Mouse (Mus musculus): ENCODE measurements around the gene Rab4a.

Rab4a gene

DNA sequence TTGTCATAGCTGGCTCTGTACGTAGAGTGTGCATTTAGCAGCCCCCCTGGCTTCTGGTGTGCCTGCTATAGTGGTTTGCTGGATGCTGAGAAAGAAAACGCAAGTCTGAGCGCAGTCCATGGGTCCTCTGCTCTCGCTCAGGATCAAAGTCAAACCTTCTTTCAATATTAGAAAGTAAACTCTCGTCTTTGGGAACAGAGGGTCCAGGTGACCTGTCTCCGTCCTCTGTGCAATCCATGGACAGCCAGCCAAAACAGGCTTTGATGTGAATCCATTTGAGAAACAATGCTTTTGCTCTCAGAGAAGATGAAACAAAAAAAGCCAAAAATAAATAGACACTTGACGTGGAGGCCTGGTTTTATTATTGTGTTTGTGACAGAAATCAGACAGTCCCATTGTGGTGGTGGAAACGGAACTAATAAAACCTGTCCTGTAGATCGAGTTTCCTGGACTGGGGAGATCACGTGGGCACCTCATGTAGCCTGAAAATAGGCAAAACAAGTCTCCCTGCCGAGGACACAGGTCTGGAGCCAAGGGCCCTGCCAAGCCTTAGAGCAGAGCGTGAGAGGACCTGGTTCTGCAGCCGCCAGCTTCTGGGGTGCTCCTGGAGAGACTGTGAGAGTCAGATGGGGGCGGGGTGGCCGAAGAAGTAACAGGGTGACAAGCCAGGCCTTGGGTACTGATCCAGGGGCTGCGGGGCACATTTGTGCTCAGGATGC, 7.5 kb downstream of the Rab4a start:
- no peak for DNase-seq (ENCODE audit: low read depth, low spot score)

DNA sequence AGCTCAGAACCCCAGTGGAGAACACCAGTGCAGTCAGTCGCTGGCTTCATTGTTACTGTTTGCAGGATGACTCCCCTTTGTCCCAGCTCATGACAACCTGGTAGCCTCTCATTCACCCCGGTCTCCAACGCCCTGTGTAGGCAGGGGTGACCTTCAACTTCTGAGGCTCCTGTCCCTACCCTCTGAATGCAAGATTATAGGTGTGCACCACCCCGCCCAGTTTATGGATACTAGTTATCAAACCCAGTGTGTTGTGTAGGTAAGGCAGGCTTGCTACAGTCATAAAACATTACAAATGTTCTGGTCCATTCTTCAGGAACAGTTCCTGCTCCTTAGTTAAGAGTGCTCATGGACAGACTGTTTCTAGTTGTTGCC, 8.1 kb downstream of the Rab4a start:
- no peak for DNase-seq (ENCODE audit: low read depth, low spot score)

DNA sequence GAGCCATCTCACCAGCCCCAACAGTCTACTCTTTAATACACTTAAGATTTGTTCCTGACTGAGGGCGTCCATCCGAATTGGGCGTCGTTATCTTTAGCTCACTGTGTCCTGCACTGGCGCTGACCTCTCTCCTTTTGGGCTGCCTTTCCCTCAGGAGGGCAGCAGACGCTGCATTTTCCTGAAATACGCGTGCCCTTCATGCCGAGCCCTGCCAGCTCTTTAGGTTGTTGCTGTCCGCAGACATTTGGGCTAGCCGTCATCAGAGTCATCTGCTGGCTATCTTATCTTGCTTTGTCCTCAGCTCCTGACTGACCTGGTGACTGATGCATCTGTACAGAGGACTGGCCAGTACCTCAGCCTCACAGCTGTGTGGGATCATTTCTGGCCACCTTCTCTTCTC, 9.5 kb downstream of the Rab4a start:
- DNase-seq (ENCODE audit: low read depth, low spot score), result no peak

DNA sequence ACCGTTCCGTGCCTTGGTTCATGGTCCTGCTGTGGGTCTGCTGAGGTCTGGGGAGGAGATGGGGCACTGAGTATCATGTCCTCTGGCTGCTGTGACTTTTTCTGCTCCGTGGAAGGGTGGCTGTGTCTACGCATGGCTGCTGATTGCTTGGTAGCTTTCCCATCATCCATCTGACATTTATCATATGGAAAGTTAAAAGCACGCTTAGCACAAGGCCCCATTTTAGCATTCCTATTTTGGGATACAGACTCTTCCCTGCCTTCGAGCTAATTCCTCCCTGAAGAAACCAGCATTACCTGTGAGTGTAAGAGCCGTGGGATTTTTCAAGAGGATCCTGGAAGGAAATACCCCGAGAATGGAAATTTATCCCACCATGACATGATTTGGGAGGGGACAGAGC, 11.2 kb downstream of the Rab4a start:
- DNase-seq (ENCODE audit: low read depth, low spot score), result no peak

DNA sequence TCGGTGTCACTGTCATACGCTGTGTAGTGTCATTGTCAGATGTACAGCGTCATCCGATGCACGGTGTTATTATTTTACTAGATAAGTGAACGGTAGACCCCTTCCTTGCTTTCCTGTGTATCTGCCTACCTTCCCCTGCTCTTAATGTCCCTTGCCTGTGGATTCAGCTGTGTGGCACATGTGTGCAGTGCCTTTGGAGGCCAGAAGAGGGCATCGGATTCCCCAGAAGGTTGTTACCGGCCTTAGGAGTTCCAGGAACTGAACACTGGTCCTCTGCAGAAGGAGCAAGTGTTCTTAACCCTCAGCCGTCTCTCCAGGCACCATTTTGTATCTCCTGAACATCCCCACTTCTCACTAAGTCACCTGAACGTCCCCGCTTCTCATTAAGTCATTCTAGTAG, 12.0 kb downstream of the Rab4a start:
- DNase-seq (ENCODE audit: low read depth, low spot score), result no peak

DNA sequence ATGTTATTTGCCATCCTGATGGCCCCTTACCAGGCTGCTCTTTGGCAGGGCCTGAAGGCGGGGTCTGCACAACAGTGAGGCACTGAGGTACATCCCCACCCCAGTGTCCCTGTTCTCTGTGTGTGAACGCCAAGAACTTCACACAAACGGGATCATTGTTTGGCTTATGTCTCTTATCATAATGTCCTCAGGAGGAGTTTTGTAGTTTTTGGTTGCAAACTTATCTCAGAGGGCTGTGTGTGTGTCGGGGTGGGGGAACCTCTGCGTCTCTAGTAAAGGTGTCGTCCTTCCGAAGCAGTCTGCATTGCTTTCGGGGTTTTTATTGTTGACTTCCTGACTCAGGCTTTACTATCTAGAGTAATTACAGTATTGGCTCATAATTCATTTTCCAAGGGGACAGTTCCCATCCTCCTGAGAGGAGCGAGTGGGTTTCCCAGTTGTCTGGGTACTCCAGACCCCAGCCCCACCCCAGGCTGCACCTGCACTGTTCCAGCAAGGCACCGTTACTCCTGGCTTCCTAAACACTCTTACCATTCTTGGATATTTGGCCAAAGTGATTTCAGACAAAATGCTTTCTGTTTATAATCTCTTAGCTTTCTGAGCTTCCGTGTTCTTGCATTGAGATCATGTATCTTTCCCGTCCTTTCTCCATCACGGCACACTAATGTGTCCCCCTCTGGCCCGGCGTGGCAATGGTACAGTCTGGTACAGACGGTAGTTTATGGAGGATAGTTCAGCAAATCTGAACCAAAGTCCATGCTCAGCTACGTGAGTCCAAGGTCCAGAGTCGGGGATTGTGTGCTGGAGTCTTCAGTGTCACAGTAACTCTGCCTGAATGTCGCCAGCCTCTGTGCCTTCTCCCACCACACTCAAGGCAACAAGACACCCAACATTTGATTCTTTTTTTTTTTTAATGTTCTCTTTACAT, 14.2 kb downstream of the Rab4a start:
- no peak for DNase-seq (ENCODE audit: low read depth, low spot score)

DNA sequence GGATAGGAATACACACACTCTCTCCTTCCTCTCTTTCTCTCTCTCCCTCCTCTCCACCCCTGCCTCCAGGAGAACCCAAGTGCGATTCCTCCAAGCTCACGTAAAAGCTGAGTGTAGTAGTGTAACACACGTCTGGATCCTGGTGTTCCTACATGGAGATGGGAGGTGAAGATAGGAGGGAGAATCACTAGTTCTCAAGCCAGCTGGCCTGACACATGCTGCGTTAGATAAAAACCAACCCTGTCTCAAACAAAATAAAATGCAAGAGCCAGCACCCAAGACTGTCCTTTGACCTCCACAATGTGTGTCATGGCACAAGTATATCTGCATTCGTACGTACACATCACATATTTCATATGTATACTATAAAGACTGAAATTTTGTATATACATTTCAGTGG, 15.0 kb downstream of the Rab4a start:
- no peak for DNase-seq (ENCODE audit: low read depth, low spot score)

DNA sequence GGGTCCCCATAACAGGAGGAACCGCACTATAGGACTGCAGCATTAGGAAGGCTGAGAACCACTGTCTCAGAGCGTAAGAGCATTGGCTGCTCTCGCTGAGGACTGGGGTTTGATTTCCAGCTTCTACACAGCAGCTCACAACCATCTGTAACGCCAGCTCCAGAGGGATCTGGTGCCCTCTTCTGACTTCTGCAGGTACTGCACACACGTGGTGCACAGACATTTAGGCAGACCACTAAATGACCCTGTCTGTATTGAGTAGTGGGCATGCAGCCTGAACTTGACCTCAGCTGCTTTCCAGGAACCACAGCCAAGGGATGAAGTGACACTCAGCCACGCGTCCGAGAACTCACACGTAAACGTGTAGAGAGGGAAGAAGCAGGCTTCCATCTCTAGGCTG, 17.3 kb downstream of the Rab4a start:
- DNase-seq (ENCODE audit: low read depth, low spot score), result no peak

DNA sequence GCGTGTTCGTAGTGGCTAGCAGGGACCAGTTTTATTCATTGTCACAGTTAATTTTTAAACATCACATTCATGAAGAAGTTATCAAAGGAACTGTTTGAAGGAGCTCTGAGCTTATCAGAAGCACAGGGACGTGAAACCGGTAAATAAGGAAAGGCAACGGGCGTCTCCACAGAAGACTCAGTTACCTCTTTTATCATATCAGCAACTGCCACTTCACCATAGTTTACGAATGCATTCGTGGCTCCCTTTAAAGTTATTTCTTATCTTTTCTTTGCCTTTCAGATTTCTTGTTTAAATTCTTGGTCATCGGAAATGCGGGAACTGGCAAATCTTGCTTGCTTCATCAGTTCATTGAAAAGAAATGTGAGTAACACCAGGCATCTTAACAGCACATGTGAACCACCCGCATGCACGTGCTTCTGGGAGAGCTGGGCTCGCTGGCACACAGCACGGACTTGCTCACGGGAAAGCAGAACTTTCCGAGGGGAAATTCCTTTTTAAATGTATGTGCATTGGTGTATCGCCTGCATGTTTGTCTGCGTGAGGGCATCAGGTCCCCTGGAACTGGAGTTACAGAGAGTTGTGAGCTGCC, 17.8 kb downstream of the Rab4a start:
- no peak for DNase-seq (ENCODE audit: low read depth, low spot score)

DNA sequence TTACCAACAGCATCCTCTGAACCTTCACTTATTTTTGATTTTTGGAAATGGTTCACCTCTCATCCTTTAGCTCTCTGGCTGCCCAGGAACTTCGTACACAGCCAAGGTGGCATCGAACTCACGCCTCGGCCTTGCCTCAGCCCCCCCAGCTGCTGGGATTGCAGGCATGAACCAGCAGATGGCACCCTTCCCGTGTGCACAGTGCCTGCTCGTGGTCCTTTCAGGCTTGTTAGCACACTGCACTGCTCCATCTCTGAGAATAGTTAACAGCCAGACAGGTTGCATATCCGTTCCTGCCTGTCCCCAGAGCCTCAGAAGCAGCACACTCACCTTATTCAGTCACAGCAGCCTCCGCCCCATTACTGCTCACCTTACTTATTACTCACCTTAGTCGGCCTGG, 20.2 kb downstream of the Rab4a start:
- DNase-seq (ENCODE audit: low read depth, low spot score), result no peak

DNA sequence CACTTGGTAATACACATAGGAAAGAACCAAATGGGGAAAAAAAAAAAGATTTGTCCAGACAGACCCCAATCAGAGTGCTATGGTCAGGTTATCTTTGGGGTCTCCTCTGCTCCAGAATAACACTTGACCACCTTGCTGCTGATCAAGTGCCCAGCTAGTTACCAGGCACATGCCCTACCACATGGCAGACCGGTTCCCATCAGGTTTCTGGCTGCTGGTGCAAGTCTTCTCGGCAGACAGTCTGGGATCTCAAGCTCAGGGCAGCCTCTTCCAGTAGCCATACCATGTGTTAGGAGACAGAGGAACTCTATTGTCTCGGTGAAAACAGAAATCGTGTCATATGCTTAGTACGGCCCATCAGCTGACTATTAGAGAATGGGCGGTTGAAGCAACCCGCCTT, 21.0 kb downstream of the Rab4a start:
- DNase-seq (ENCODE audit: low read depth, low spot score), result no peak

DNA sequence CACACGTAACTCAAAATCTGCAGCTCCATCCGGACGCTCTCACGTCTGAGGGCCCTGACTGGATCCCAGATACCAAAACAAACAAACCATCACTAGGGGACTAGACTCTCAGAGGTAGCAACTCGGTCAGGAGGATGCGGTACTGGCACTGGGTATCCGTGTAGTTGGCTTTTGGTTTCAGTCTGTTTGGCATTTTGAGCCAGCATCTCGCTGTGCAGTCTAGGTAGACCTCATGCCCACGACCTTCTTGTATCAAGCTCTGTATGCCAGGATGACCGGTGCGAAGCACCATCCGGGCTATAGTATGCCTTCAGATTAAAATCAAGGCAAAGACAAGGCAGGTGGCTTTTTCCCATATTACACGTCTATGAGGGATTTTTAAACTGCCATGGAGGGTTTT, 21.7 kb downstream of the Rab4a start:
- DNase-seq (ENCODE audit: low read depth, low spot score), result no peak

DNA sequence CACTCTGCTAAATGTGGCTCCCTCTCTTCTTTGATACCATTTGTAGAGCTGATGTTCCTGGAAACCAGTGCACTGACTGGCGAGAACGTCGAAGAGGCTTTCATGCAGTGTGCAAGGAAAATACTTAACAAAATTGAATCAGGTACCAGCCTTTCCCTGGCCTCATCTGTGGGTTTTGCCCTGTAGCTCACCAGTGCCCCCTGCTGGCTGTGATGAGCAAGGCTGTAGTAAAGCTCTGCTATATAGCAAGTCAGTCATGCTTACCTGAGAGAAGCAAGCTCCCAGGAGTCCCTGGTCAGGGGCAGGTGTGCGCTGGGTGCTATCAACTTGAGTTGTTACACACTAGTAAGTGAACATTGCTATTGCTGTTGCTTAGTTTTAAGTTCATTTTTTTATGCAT, 27.0 kb downstream of the Rab4a start:
- DNase-seq (ENCODE audit: low read depth, low spot score), result no peak

DNA sequence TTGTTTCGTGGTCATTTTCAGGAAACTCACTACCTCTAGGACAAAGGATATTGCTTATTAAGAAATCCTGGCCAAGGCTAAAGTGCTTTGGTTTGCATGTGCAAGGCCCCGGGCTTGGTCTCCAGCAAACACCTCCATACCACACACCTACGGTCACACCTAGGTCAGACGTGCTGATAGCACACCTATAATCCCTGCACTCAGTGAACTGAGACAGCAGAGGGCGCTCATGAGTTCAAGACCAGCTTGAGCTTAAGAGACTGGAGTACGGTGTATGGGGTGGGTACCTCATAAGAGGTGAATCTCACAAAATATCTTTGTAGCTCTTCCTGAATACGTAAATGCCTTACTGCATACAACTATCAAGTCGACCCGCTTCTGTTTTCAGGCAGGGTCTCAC, 29.7 kb downstream of the Rab4a start:
- DNase-seq (ENCODE audit: low read depth, low spot score), result peak; percentile 35

DNA sequence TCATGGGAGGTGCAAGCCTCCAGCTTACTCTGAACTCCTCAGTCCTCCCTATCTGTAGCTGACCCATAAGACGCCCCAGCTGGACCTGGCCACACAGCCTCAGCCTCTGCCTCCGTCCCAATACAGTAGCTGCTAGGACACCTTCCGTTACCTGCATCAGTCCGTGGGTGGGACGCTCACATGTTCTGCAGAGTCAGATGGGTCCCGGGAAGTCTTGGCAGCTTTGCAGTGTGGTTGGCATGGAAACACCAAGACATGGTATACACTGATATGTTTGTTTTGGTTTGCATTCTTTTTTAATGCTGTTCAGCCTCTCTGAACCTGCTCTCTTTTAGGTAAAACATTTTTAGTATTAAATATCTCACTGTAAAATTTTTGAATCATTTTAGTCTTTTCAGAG, 30.6 kb downstream of the Rab4a start:
- no peak for DNase-seq (ENCODE audit: low read depth, low spot score)

DNA sequence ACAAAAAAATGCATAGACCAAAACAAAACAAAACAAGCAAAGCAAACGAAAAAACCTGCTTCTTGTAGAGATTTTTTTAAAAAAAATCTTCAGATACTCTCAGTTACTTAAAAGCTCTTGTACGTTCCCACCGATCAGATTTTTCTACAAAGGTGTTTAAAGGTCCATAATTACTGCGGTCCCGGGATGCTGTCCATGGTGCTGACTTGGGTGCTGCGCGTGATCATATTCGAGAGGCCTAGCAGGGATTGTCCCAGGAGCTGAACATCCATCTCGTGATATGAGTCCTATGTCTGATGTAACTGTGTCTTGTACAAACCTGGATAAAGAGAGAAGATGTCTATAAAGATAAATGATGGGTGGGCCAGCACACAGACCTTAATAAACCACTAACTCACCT, 32.7 kb downstream of the Rab4a start:
- peak; percentile 36 for DNase-seq (ENCODE audit: low read depth, low spot score)

DNA sequence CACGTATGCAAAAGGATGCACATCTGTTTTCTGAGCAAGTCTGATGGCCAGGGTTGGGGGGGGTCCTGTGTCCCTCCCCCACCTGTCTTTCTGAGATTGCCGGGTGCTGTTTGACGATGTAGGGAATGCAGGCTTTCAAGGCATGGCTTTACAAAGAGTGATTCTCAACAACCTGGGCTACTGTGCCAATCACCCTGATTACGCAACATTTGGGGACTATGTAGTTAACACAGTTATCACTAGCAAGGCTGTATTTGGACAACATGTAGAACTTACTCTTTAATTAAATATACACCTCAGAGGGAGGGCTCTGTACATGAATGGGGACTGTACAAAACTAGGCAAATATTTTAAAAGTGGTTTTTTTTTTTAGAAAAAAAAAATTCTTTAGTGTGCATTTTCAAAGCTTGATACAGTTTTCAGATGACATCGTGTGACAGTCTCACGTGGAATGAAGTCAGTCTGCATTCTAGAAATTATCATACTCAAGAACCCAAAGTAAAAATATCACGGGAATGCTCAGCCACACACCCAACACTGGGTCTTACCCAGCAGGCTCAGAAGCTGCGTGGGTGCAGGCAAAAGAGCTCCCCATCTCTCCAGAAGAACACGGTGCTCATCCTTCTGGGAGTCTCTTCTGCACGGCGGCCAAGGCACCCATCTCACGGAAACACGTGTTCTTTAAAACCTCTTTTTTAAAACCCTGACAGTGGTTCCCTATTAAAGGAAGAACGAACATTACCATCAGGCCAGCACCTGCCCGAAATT, 35.0 kb downstream of the Rab4a start:
- no peak for DNase-seq (ENCODE audit: low read depth, low spot score)

DNA sequence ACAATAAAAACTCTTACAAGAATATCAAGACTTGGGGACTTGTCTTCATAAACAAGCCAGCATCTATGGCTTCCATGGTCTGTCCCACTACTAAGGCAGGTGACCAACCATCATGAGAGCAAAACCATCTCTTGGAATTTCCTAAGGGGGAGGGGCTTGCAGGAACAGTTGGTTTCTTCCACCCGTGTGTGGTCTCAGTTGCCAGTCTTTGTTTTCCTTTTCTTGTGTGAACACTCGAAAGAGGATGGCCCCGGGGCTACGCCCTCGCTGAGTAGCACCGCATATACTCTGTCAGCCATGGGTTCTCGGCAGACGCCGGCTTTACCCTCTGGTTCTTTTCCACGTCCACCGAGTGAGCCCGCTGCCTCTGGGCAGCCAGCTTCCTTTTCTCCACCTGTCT, 36.3 kb downstream of the Rab4a start:
- DNase-seq (ENCODE audit: low read depth, low spot score), result no peak

DNA sequence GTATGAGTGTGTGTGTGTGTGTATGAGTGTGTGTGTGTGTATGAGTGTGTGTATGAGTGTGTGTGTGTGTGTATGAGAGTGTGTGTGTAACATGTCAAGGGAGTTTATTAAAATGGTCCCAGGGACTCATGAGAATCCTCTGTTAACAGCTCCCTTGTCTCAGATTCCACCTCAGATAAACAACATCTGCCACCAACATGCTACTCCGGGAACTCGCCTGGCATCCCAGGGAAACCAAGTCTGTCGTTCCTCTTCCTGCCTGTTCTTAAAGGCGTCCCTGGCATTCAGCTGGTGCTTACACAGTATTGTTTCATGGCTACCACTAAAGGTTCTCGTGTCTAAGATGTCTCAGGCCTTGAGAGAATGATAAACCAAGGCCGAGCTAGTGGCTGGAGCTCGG, 38.6 kb downstream of the Rab4a start:
- no peak for DNase-seq (ENCODE audit: low read depth, low spot score)

DNA sequence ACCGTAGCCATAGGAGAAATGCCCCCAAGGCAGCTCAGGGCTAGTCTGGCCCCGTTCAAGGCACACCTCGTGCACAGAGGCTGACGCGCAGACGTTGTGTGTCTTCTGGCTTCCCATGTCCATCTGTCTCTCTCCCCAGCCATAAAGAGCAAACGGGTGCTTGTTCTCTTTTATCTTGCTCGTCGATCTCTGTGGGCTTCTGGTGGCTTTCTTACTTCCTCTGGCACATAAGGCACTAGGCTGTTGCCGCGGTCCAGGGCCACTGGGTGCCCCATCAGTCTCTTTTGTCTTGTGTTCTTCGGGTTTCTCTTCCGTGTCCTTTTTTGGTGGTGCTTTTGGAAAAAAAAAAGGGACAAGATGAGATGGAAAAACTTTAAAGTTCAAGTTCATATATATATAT, 39.3 kb downstream of the Rab4a start:
- no peak for DNase-seq (ENCODE audit: low read depth, low spot score)

DNA sequence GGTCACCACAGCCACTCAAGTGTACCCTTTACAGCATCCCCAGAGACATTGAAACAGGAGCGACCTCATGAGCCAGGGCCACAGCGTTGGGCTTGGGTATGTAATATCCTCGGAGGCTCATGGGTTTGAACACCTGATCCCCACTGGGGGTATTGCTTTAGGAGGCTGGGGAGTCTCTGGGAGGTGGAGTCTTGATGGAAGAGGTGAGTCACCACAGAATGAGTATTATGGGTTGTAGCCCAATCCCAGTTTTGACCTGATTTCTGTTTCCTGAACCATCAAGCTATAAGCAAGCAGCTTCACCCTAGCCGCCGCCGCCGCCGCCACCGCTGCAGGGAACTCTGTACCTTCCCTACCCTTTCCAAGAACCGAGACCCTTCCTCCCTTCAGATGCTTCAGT, 40.2 kb downstream of the Rab4a start:
- DNase-seq (ENCODE audit: low read depth, low spot score), result no peak

DNA sequence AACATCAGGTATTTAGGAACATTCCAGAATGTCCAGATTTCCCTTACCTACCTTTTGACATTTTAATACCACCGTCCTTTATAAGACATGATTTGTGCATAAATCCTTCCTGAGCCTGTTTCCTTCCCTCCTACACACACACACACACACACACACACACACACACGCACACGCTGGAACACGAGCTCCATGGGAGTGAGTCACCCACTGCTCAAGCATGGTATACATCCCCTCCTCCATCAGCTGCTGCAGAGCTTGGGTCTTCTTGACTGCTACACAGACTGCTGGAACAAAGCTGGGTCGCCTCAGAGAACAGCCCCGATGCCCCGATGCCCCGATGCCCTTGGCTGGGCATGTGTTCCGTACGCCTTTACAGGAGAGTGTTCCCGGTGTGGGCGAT, 40.7 kb downstream of the Rab4a start:
- DNase-seq (ENCODE audit: low read depth, low spot score), result no peak
